Mouse (Mus musculus) spleen, adult 2 months (tissue): ENCODE measurements around the gene Gm11444.

Experiments
- CTCF ChIP-seq: fragments of 200-500 bp; IDR thresholded peaks from 2 replicates; pipeline ENCODE4 v1.5.1; 2011; ENCODE audit warnings: mild to moderate bottlenecking, inconsistent platforms; ENCODE audit not compliant: insufficient read depth, insufficient read length, insufficient replicate concordance; ENCODE audit errors: extremely low read depth
- POLR2A ChIP-seq: fragments of 200-500 bp; IDR thresholded peaks from 2 replicates; pipeline ENCODE4 v1.6.1; 2011; ENCODE audit warnings: low read depth, low read length, inconsistent platforms

DNA sequence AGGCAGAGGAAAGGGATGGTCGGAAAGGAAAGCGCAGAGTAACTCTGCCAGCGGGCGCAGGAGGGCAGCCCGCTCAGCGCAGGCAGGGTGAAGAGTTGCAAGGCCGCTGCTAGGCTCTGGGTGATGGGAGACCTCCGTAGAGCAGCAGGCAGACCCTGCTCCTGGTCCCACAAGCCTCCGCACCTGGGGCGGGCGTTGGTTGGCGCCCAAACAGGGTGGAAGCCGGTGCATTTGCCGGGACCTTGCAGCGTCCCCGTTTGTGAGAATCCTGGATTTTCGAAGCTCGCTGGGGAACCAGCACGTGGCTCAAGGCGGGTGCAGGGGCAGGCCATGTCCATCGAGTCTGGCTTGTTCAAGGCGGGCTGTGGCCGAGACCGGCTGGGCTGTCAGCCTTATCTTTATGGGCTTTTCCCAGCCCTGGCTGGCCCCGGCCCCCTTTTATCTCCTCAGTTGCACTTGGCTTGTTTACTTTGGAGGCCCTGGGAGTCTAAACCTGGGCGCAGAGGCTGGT is 38.4 kb upstream of the Gm11444 start:
- TF ChIP-seq CTCF: no peak
- TF ChIP-seq POLR2A: no peak
